ENCODE assay signal across 10 mouse cellular contexts in genomic region chr5:24512271-24512670, GRCm38 (mm10). TPM values are rescaled to one million over a fixed set of nuclear protein-coding genes. Genes with fewer than 3 reads are reported as not detected.
DNase-seq lines count a peak whose midpoint lies in the region; TF ChIP-seq lines count a peak whose summit lies in the region.
"Had no signal": no experiment of that assay in that cellular context is flagged by ENCODE, and none has a peak within 500 bp of the region (broad histone marks: within the 10 kb centered on the region; RNA-seq: fewer than 3 reads in every experiment).

No protein-coding gene starts in this region.

- peak overlapping the region; percentile 79 for H3K4me2 ChIP-seq in myocyte (ENCODE audit: low read depth)

- H3ac ChIP-seq in myocyte (ENCODE audit: control insufficient read depth, insufficient read length), result no peak overlapping the region

- peak; percentile 31 for DNase-seq in embryo, embryonic 10.5 days (ENCODE audit: low spot score)
- no peak for DNase-seq in embryo, embryonic 9.5 days (ENCODE audit: extremely low spot score)
- peak; percentile 21 to 38 for DNase-seq in gastrocnemius, adult 8-10 months (ENCODE audit: low spot score in 2 of 2)
- DNase-seq in kidney, adult 18-20 months, result peak; percentile 17
- no peak for DNase-seq in cerebellum, adult 9-10 months
- DNase-seq in layer of hippocampus, adult 9-10 months (ENCODE audit: low spot score), result no peak
- DNase-seq in frontal cortex, postnatal 14 days (ENCODE audit: low spot score in 2 of 2), result no peak

- H3K36me3 ChIP-seq in myocyte (ENCODE audit: control insufficient read depth, insufficient read depth), result peaks cover 4% of the 10 kb centered on the region
- H3K36me3 ChIP-seq: limb, embryonic 10.5 days had no signal

- TF ChIP-seq POLR2A in myocyte (IDR thresholded peaks at IDR 0.05; ENCODE audit: insufficient read length, low read depth), result peak; percentile 40

- H3K79me2 ChIP-seq in myocyte (ENCODE audit: control insufficient read depth, insufficient read depth), result no peaks in the 10 kb centered on the region

- no peaks in the 10 kb centered on the region for H3K27me3 ChIP-seq in myocyte (ENCODE audit: control insufficient read depth, insufficient read depth, insufficient read length)

- H3K4me3 ChIP-seq in myocyte, result peak overlapping the region; percentile 25
- H3K4me3 ChIP-seq: limb, embryonic 10.5 days had no signal

TF ChIP-seq in myocyte, 11 proteins besides CTCF, POLR2A, EP300 and RAD21:
- no peak for TF ChIP-seq MYOG (IDR thresholded peaks at IDR 0.05; ENCODE audit: control insufficient read depth in 1 of 3, insufficient read depth in 1 of 3, insufficient read length in 2 of 3, low read depth in 2 of 3)
- TF ChIP-seq E2F4 (IDR thresholded peaks at IDR 0.05; ENCODE audit: insufficient read depth), result no peak
- no peak for TF ChIP-seq USF1 (IDR thresholded peaks at IDR 0.05; ENCODE audit: low read depth)
- TF ChIP-seq MAX (IDR thresholded peaks at IDR 0.05; ENCODE audit: low read depth), result no peak
- TF ChIP-seq POLR2AphosphoS2 (IDR thresholded peaks at IDR 0.05; ENCODE audit: insufficient read length, low read depth), result peak; percentile 18
- TF ChIP-seq CEBPB (IDR thresholded peaks at IDR 0.05; ENCODE audit: insufficient read depth, poor library complexity, severe bottlenecking), result peak; percentile 81
- no peak for TF ChIP-seq REST (IDR thresholded peaks at IDR 0.05; ENCODE audit: insufficient read depth, insufficient read length)
TF ChIP-seq in myocyte: peak in this region for 2.

RNA-seq across cellular contexts. Expression of gene Gbx1, which starts 14.7 kb away (rescaled TPM):
- not detected for total RNA-seq in gastrocnemius, adult 8-10 months (2022)
- 2.5 TPM for polyA plus RNA-seq in myocyte (2012; fragmentation: generic; extraction: Trizol)
- polyA plus RNA-seq: limb, embryonic 10.5 days had no signal

RNA-seq across cellular contexts. Expression of gene Asb10, which starts 28.5 kb away (rescaled TPM):
- 100 to 1,000 TPM; 101 to 130 (median 119) TPM for total RNA-seq in gastrocnemius, adult 8-10 months (2022)
- 0.77 TPM for polyA plus RNA-seq in myocyte (2012; fragmentation: generic; extraction: Trizol)

RNA-seq across cellular contexts. Expression of gene 4931409K22Rik, which starts 44.3 kb away (rescaled TPM):
- not detected for total RNA-seq in gastrocnemius, adult 8-10 months (2022)
- polyA plus RNA-seq in myocyte (2012; fragmentation: generic; extraction: Trizol), result not detected
- polyA plus RNA-seq: neural tube, embryonic 11.5 days had no signal

Comparison
In these comparisons a context has a peak if more than half of its experiments do, and no peak if none do; other contexts are left out.
1. DNase-seq: peak in embryo, embryonic 10.5 days (single experiment), gastrocnemius, adult 8-10 months (2 of 2) and kidney, adult 18-20 months (single experiment); none in embryo, embryonic 9.5 days (single experiment), cerebellum, adult 9-10 months (single experiment), layer of hippocampus, adult 9-10 months (single experiment) and frontal cortex, postnatal 14 days (0 of 2).